Mouse (Mus musculus): Measurements from ENCODE around the gene Tlr7. TPM values are rescaled to one million over a fixed set of nuclear protein-coding genes. Genes with fewer than 3 reads are reported as not detected.
"Not testable (repeated sequence)": the region's sequence is repeated elsewhere in the genome, so short reads cannot be mapped to it uniquely, and the experiment has no call there.

Tlr7 gene
- polyA plus RNA-seq, 1 experiment from 2014 or later = 0.97 TPM

DNA sequence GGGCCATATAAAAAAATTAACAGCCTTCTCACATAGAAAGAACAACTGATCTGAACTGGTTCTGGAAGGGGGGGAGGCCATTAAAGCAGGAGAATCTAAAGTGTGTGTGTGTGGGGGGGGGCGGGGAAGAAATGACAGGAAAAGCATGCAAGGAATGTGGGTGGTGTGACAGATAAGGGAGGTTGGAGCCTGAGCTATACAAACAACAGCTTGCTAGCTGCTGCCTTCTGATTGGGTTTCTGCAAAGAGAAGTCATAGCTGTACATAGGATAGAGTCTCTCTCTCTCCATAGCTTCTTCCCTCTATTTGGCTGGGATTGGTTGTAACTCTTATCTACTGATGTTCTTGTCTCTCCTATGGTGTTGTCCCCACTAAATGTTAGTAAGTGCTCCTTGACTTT is 2.2 kb upstream of the Tlr7 start:
- no peaks in the 10 kb centered on the region for H3K9me3 ChIP-seq
- no peak overlapping the region for H3K4me3 ChIP-seq (replicated peaks)
- H3K4me1 ChIP-seq (replicated peaks) = no peaks in the 10 kb centered on the region
- WGBS = 77% methylated on average over 1 of the region's 1 CpGs
- no peak overlapping the region for H3K27ac ChIP-seq
- H3K9ac ChIP-seq (replicated peaks) = no peak overlapping the region
- peaks cover 34% of the 10 kb centered on the region for H3K27me3 ChIP-seq
- no peak overlapping the region for H3K4me2 ChIP-seq (replicated peaks)
- H3K36me3 ChIP-seq = no peaks in the 10 kb centered on the region
- no peak for ATAC-seq

- H3K36me3 ChIP-seq = no peaks in the 10 kb centered on the region
- no peak overlapping the region for H3K4me3 ChIP-seq (replicated peaks)
- no peak for ATAC-seq
- no peak overlapping the region for H3K9ac ChIP-seq (replicated peaks)
- H3K9me3 ChIP-seq = no peaks in the 10 kb centered on the region
- H3K27me3 ChIP-seq = peaks cover 40% of the 10 kb centered on the region
- WGBS = 78% methylated on average over 4 of the region's 4 CpGs
- H3K27ac ChIP-seq = no peak overlapping the region
- H3K4me2 ChIP-seq (replicated peaks) = no peak overlapping the region
- no peaks in the 10 kb centered on the region for H3K4me1 ChIP-seq (replicated peaks)
These were observed 635 bp upstream of the Tlr7 start for GRCm38 (mm10) chrX:167330993-167331392.

GRCm38 (mm10) chrX:167329620-167330019 is 738 bp downstream of the Tlr7 start:
- Histone ChIP-seq H3K9ac (replicated peaks) (no peak overlapping the region), H3K27ac (no peak overlapping the region), H3K4me1 (replicated peaks) (no peaks in the 10 kb centered on the region), H3K27me3 (peaks cover 41% of the 10 kb centered on the region), H3K4me3 (replicated peaks) (no peak overlapping the region), H3K36me3 (no peaks in the 10 kb centered on the region), H3K4me2 (replicated peaks) (no peak overlapping the region), H3K9me3 (no peaks in the 10 kb centered on the region)
- ATAC-seq = no peak
- WGBS = 92% methylated on average over 1 of the region's 1 CpGs

- 85% methylated on average over 1 of the region's 1 CpGs for WGBS
- Histone ChIP-seq H3K9me3 (no peaks in the 10 kb centered on the region), H3K36me3 (no peaks in the 10 kb centered on the region), H3K27ac (no peak overlapping the region), H3K4me2 (replicated peaks) (no peak overlapping the region), H3K27me3 (peaks cover 41% of the 10 kb centered on the region), H3K4me1 (replicated peaks) (no peaks in the 10 kb centered on the region), H3K4me3 (replicated peaks) (no peak overlapping the region), H3K9ac (replicated peaks) (no peak overlapping the region)
- ATAC-seq = no peak
These were observed 1.3 kb downstream of the Tlr7 start for GRCm38 (mm10) chrX:167329098-167329497.

- no peak for ATAC-seq
- WGBS = 84% methylated on average over 3 of the region's 3 CpGs
- no peaks in the 10 kb centered on the region for H3K4me1 ChIP-seq (replicated peaks)
- no peak overlapping the region for H3K9ac ChIP-seq (replicated peaks)
- no peak overlapping the region for H3K27ac ChIP-seq
- no peaks in the 10 kb centered on the region for H3K9me3 ChIP-seq
- H3K36me3 ChIP-seq = no peaks in the 10 kb centered on the region
- H3K4me3 ChIP-seq (replicated peaks) = no peak overlapping the region
- no peak overlapping the region for H3K4me2 ChIP-seq (replicated peaks)
- H3K27me3 ChIP-seq = peaks cover 40% of the 10 kb centered on the region
These were observed 1.8 kb downstream of the Tlr7 start for GRCm38 (mm10) chrX:167328519-167328918.

DNA sequence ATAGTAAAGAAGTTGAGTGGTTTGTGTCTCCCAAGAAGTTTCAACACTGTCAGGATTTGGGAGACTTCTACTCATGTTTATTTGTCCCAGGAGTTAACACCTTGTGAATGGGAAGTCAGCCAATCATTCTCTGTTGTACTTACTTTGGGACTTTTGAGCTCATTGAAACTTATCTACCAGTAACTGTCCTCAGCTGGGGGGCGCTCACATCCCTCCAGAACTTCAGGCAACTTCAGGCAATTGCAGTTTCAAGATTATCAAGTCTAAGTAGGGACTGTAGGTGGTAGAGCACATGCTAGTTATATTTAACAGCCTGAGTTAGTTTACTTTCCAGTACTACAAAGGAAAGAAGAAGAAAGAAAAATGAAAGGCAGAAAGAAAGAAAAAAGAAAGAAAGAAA is 6.6 kb downstream of the Tlr7 start:
- 48% methylated on average over 1 of the region's 1 CpGs for WGBS
- H3K27ac ChIP-seq = no peak overlapping the region
- H3K27me3 ChIP-seq = peaks cover 61% of the 10 kb centered on the region; the same call in 1 of the 2 replicates
- no peak overlapping the region for H3K4me2 ChIP-seq (replicated peaks)
- no peaks in the 10 kb centered on the region for H3K4me1 ChIP-seq (replicated peaks)
- H3K9me3 ChIP-seq = no peaks in the 10 kb centered on the region
- H3K36me3 ChIP-seq = no peaks in the 10 kb centered on the region
- H3K4me3 ChIP-seq (replicated peaks) = no peak overlapping the region
- no peak overlapping the region for H3K9ac ChIP-seq (replicated peaks)
- no peak for ATAC-seq

GRCm38 (mm10) chrX:167321233-167321806 is 9.0 kb downstream of the Tlr7 start:
- Histone ChIP-seq H3K36me3 (no peaks in the 10 kb centered on the region), H3K4me2 (replicated peaks) (no peak overlapping the region), H3K4me1 (replicated peaks) (no peaks in the 10 kb centered on the region), H3K27ac (no peak overlapping the region), H3K9ac (replicated peaks) (no peak overlapping the region), H3K9me3 (no peaks in the 10 kb centered on the region), H3K27me3 (peaks cover 49% of the 10 kb centered on the region; the same call in 1 of the 2 replicates), H3K4me3 (replicated peaks) (no peak overlapping the region)
- ATAC-seq = no peak
- 64% methylated on average over 4 of the region's 4 CpGs for WGBS

GRCm38 (mm10) chrX:167318819-167319396 is 11.4 kb downstream of the Tlr7 start:
- H3K4me1 ChIP-seq (replicated peaks) = no peaks in the 10 kb centered on the region
- no peak overlapping the region for H3K4me2 ChIP-seq (replicated peaks)
- no peaks in the 10 kb centered on the region for H3K9me3 ChIP-seq
- no peaks in the 10 kb centered on the region for H3K36me3 ChIP-seq
- no peak overlapping the region for H3K27ac ChIP-seq
- H3K4me3 ChIP-seq (replicated peaks) = no peak overlapping the region
- WGBS = 29% methylated on average over 4 of the region's 4 CpGs
- peak; percentile 62; the same call in 1 of the 2 replicates for ATAC-seq
- peaks cover 59% of the 10 kb centered on the region; the same call in 1 of the 2 replicates for H3K27me3 ChIP-seq
- H3K9ac ChIP-seq (replicated peaks) = no peak overlapping the region

DNA sequence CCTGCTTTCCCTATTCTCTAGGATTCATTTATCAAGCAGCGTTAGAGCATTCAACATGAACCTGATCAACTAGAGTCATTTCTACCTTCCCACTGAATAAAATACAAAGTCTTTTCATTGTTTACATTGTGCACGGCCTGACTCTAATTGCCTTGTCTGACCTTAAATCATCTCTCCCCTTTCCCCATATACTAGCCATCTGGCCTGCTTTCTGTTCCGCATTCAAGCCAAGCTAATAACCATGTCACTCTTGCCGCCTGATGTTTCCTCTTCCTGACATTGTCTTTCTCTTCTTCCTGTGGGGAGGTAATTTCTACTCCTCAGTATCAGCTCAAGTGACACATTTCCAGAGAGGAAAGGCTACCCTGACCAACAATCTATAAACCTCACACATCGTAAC is 14.6 kb downstream of the Tlr7 start:
- ATAC-seq = no peak
- Histone ChIP-seq H3K4me2 (replicated peaks) (no peak overlapping the region), H3K9me3 (no peaks in the 10 kb centered on the region), H3K36me3 (no peaks in the 10 kb centered on the region), H3K27me3 (peaks cover 46% of the 10 kb centered on the region), H3K4me1 (replicated peaks) (no peaks in the 10 kb centered on the region), H3K27ac (no peak overlapping the region), H3K9ac (replicated peaks) (no peak overlapping the region), H3K4me3 (replicated peaks) (no peak overlapping the region)
- WGBS = 62% methylated on average over 5 of the region's 5 CpGs

- H3K9me3 ChIP-seq = no peaks in the 10 kb centered on the region
- H3K27me3 ChIP-seq = peaks cover 43% of the 10 kb centered on the region
- ATAC-seq = no peak
- no peaks in the 10 kb centered on the region for H3K4me1 ChIP-seq (replicated peaks)
- no peak overlapping the region for H3K4me3 ChIP-seq (replicated peaks)
- H3K27ac ChIP-seq = no peak overlapping the region
- WGBS = 68% methylated on average over 4 of the region's 4 CpGs
- no peak overlapping the region for H3K4me2 ChIP-seq (replicated peaks)
- no peak overlapping the region for H3K9ac ChIP-seq (replicated peaks)
- H3K36me3 ChIP-seq = no peaks in the 10 kb centered on the region
These were observed 15.1 kb downstream of the Tlr7 start for GRCm38 (mm10) chrX:167315093-167315726.

GRCm38 (mm10) chrX:167302061-167302460 is 28.3 kb downstream of the Tlr7 start:
- not testable (repeated sequence) for H3K4me2 ChIP-seq (replicated peaks); H3K4me1 ChIP-seq (replicated peaks); ATAC-seq; H3K9me3 ChIP-seq; H3K9ac ChIP-seq (replicated peaks); H3K4me3 ChIP-seq (replicated peaks); H3K36me3 ChIP-seq; H3K27ac ChIP-seq
- WGBS = 93% methylated on average over 1 of the region's 1 CpGs
- peaks cover 11% of the 10 kb centered on the region; the same call in 1 of the 2 replicates for H3K27me3 ChIP-seq

GRCm38 (mm10) chrX:167276953-167277352 is 53.4 kb downstream of the Tlr7 start:
- H3K4me2 ChIP-seq (replicated peaks) = 0 out of 2 replicates have a peak overlapping the region, but pooled peaks have one; percentile 13
- ATAC-seq = peak; percentile 63; the same call in 1 of the 2 replicates
- WGBS = 24% methylated on average over 9 of the region's 9 CpGs

More at GRCm38 (mm10) chrX:167276953-167277352, 53.4 kb downstream of the Tlr7 start:
- no peak overlapping the region for H3K4me3 ChIP-seq (replicated peaks)
- no peak overlapping the region for H3K9ac ChIP-seq (replicated peaks)
- no peak overlapping the region for H3K27ac ChIP-seq
- no peaks in the 10 kb centered on the region for H3K36me3 ChIP-seq
- peaks cover 23% of the 10 kb centered on the region; the same call in 1 of the 2 replicates for H3K27me3 ChIP-seq
- no peaks in the 10 kb centered on the region for H3K4me1 ChIP-seq (replicated peaks)
- H3K9me3 ChIP-seq = no peaks in the 10 kb centered on the region

All from midbrain, embryonic 13.5 days (tissue).